ENCODE assay signal across 28 mouse cellular contexts in genomic region chr11:100176791-100177190, GRCm38 (mm10). TPM values are rescaled to one million over a fixed set of nuclear protein-coding genes. Genes with fewer than 3 reads are reported as not detected.
"Had no signal": no experiment of that assay in that cellular context is flagged by ENCODE, and none has a peak within 500 bp of the region (broad histone marks: within the 10 kb centered on the region; RNA-seq: fewer than 3 reads in every experiment).

No protein-coding gene starts in this region.

- H3K4me3 ChIP-seq: midbrain, embryonic 10.5 days; midbrain, embryonic 12.5 days; myocyte; neural tube, embryonic 13.5 days; neural tube, embryonic 15.5 days had no signal

- H3K9me3 ChIP-seq: midbrain, embryonic 10.5 days; midbrain, embryonic 12.5 days; neural tube, embryonic 13.5 days; neural tube, embryonic 15.5 days had no signal

- H3K9ac ChIP-seq: lung, embryonic 14.5 days; midbrain, embryonic 12.5 days; neural tube, embryonic 13.5 days; neural tube, embryonic 15.5 days had no signal

- H3K4me2 ChIP-seq: lung, embryonic 14.5 days; midbrain, embryonic 12.5 days; neural tube, embryonic 13.5 days; neural tube, embryonic 15.5 days had no signal

- H3K27ac ChIP-seq: midbrain, embryonic 10.5 days; midbrain, embryonic 12.5 days; neural tube, embryonic 13.5 days; neural tube, embryonic 15.5 days had no signal

- H3K27me3 ChIP-seq: midbrain, embryonic 12.5 days; neural tube, embryonic 13.5 days; neural tube, embryonic 15.5 days had no signal

- H3K36me3 ChIP-seq: midbrain, embryonic 10.5 days; midbrain, embryonic 12.5 days; neural tube, embryonic 13.5 days; neural tube, embryonic 15.5 days had no signal

- DNase-seq: lung, adult 18-20 months; lung, embryonic 14.5 days; lung, postnatal 10 days; lung, postnatal 4 days; midbrain, embryonic 14.5 days; retina, postnatal 1 day; right cerebral cortex, adult 18-20 months; right cerebral cortex, postnatal 25 days; right cerebral cortex, postnatal 4 days; spleen, adult 18-20 months; thymus, adult 2 months; thymus, postnatal 25 days; thymus, postnatal 4 days had no signal

- H3K4me1 ChIP-seq: midbrain, embryonic 10.5 days; midbrain, embryonic 12.5 days; neural tube, embryonic 13.5 days; neural tube, embryonic 15.5 days had no signal

- ATAC-seq: midbrain, embryonic 16.5 days had no signal

RNA-seq across cellular contexts. Expression of gene Krt9, which starts 16.3 kb away (rescaled TPM):
- total RNA-seq: megakaryocyte-erythroid progenitor cell, adult 5-6 weeks had no signal
- polyA plus RNA-seq: lung, embryonic 14.5 days; lung, embryonic 16.5 days; midbrain, embryonic 10.5 days; midbrain, embryonic 12.5 days; midbrain, embryonic 14.5 days; midbrain, embryonic 16.5 days; myocyte; neural tube, embryonic 11.5 days; neural tube, embryonic 13.5 days; small intestine, adult 2 months; stomach, embryonic 14.5 days; stomach, embryonic 16.5 days; testis, adult 2 months; urinary bladder, adult 2 months had no signal

RNA-seq across cellular contexts. Expression of gene Krt19, which starts 28.3 kb away (rescaled TPM):
- total RNA-seq: megakaryocyte, adult 5-6 weeks; megakaryocyte-erythroid progenitor cell, adult 5-6 weeks had no signal

RNA-seq across cellular contexts. Expression of gene Krt14, which starts 30.6 kb away (rescaled TPM):
- total RNA-seq: megakaryocyte, adult 5-6 weeks; megakaryocyte-erythroid progenitor cell, adult 5-6 weeks had no signal
- polyA plus RNA-seq: lung, embryonic 14.5 days; midbrain, embryonic 14.5 days; small intestine, adult 2 months; testis, adult 2 months had no signal

RNA-seq across cellular contexts. Expression of gene Krt15, which starts 41.1 kb away (rescaled TPM):
- total RNA-seq: megakaryocyte, adult 5-6 weeks; megakaryocyte-erythroid progenitor cell, adult 5-6 weeks had no signal
- polyA plus RNA-seq: midbrain, embryonic 14.5 days had no signal

RNA-seq across cellular contexts. Expression of gene Krt13, which starts 55.4 kb away (rescaled TPM):
- total RNA-seq: megakaryocyte, adult 5-6 weeks; megakaryocyte-erythroid progenitor cell, adult 5-6 weeks had no signal
- polyA plus RNA-seq: lung, embryonic 14.5 days; midbrain, embryonic 10.5 days; midbrain, embryonic 12.5 days; midbrain, embryonic 14.5 days; neural tube, embryonic 11.5 days; neural tube, embryonic 13.5 days; small intestine, adult 2 months; testis, adult 2 months had no signal
